8 mouse cellular contexts compared by ENCODE assay signal in genomic region chr6:128034317-128035249, GRCm38 (mm10).
DNase-seq lines count a peak whose midpoint lies in the region; ATAC-seq and TF ChIP-seq lines count a peak whose summit lies in the region.

No protein-coding gene starts in this region.

- ATAC-seq in cerebellum, adult (ENCODE audit: insufficient number of reproducible peaks, low FRiP score, low TSS enrichment), result peak; percentile 12; the same call in 1 of the 2 replicates
- ATAC-seq in forebrain, embryonic 13.5 days, result peak; percentile 77

- no peak for TF ChIP-seq POLR2A in small intestine, adult 2 months (IDR thresholded peaks at IDR 0.05; ENCODE audit: low read depth, low read length)

- no peaks in the 10 kb centered on the region for H3K9me3 ChIP-seq in forebrain, embryonic 13.5 days (replicated peaks)

- WGBS in forebrain, embryonic 13.5 days, result under 1% methylated on average over 80 of the region's 80 CpGs
- WGBS in small intestine, adult 2 months, result 3% methylated on average over 80 of the region's 80 CpGs

- peak; percentile 90 for DNase-seq in R1 (ENCODE audit: low read depth, low spot score)
- peak; percentile 86 to 88 for DNase-seq in heart, postnatal 10 days
- peak; percentile 25 to 66 for DNase-seq in kidney, postnatal 36 days
- peak; percentile 91 for DNase-seq in mesoderm, embryonic 11.5 days (ENCODE audit: low read depth, low spot score)
- no peak for DNase-seq in spleen, postnatal 4 days (ENCODE audit: low spot score in 2 of 2)

- intact Hi-C loops in heart, postnatal 10 days (cut with DNase I), result loop anchor here (5.0 kb wide), 2 partner anchors 33 to 42 kb away; no protein-coding TSS in a partner anchor

- peak overlapping the region; percentile 54 for H3K4me3 ChIP-seq in forebrain, embryonic 13.5 days
- peak overlapping the region; percentile 54 for H3K4me3 ChIP-seq in small intestine, adult 2 months (ENCODE audit: low read depth, low read length)

- no peak for TF ChIP-seq CTCF in small intestine, adult 2 months (IDR thresholded peaks at IDR 0.05; ENCODE audit: extremely low read depth, insufficient read length, insufficient replicate concordance, low read depth, low read length)

- H3K27me3 ChIP-seq in forebrain, embryonic 13.5 days, result peaks cover 67% of the 10 kb centered on the region
- peaks cover 10% of the 10 kb centered on the region for H3K27me3 ChIP-seq in small intestine, adult 2 months (ENCODE audit: control insufficient read depth, insufficient read depth, low read length)

- peaks cover 39% of the 10 kb centered on the region for H3K4me1 ChIP-seq in forebrain, embryonic 13.5 days
- H3K4me1 ChIP-seq in small intestine, adult 2 months (ENCODE audit: control insufficient read depth, insufficient read depth, insufficient read length, low read length), result peaks cover 2% of the 10 kb centered on the region; the same call in 1 of the 2 replicates

- H3K36me3 ChIP-seq in forebrain, embryonic 13.5 days (ENCODE audit: poor library complexity, severe bottlenecking), result no peaks in the 10 kb centered on the region
- no peaks in the 10 kb centered on the region for H3K36me3 ChIP-seq in small intestine, adult 2 months (ENCODE audit: control insufficient read depth, insufficient read depth, low read length)

- peak overlapping the region; percentile 51; the same call in 1 of the 2 replicates for H3K27ac ChIP-seq in forebrain, embryonic 13.5 days
- H3K27ac ChIP-seq in small intestine, adult 2 months (ENCODE audit: insufficient read depth, low read depth, low read length), result no peak overlapping the region

- H3K4me2 ChIP-seq in forebrain, embryonic 13.5 days, result peak overlapping the region; percentile 98

- peak overlapping the region; percentile 73 for H3K9ac ChIP-seq in forebrain, embryonic 13.5 days

Comparison
In these comparisons a context has a peak if more than half of its experiments do, and no peak if none do; other contexts are left out.
1. DNase-seq: peak in R1 (single experiment), heart, postnatal 10 days (2 of 2), kidney, postnatal 36 days (2 of 2) and mesoderm, embryonic 11.5 days (single experiment); none in spleen, postnatal 4 days (0 of 2).